Mouse (Mus musculus): Measurements from ENCODE around the gene Arntl2. TPM values are rescaled to one million over a fixed set of nuclear protein-coding genes. Genes with fewer than 3 reads are reported as not detected.
"Not testable (repeated sequence)": the region's sequence is repeated elsewhere in the genome, so short reads cannot be mapped to it uniquely, and the experiment has no call there.

Arntl2 gene
- polyA plus RNA-seq, 1 experiment from 2014 or later = 0.07 TPM

- Histone ChIP-seq H3K4me3 (ENCODE audit: inconsistent target) (no peak overlapping the region), H3K79me2 (ENCODE audit: inconsistent target) (no peaks in the 10 kb centered on the region), H3K36me3 (ENCODE audit: inconsistent target) (no peaks in the 10 kb centered on the region), H3K27ac (no peak overlapping the region)
- 82% methylated on average over 3 of the region's 3 CpGs for WGBS (ENCODE audit: missing documents)
These were observed 51.5 kb downstream of the Arntl2 start for GRCm38 (mm10) chr6:146847402-146847801.

GRCm38 (mm10) chr6:146848281-146848680 lies 52.4 kb downstream of the Arntl2 start:
- 97% methylated on average over 3 of the region's 3 CpGs for WGBS (ENCODE audit: missing documents)

GRCm38 (mm10) chr6:146850050-146850449 lies 54.2 kb downstream of the Arntl2 start, which contains the start of gene Smco2:
Gene Smco2, plus strand, starts transcription at chr6:146850104.
- Histone ChIP-seq H3K79me2 (ENCODE audit: inconsistent target) (no peaks in the 10 kb centered on the region), H3K36me3 (ENCODE audit: inconsistent target) (no peaks in the 10 kb centered on the region), H3K27ac (no peak within 1 kb of the TSS), H3K4me3 (ENCODE audit: inconsistent target) (no peak within 1 kb of the TSS)
- WGBS (ENCODE audit: missing documents) = 96% methylated on average over 4 of the region's 4 CpGs

More at GRCm38 (mm10) chr6:146848281-146848680, 52.4 kb downstream of the Arntl2 start:
- H3K27ac ChIP-seq = no peak overlapping the region
- no peaks in the 10 kb centered on the region for H3K36me3 ChIP-seq (ENCODE audit: inconsistent target)
- no peak overlapping the region for H3K4me3 ChIP-seq (ENCODE audit: inconsistent target)
- H3K79me2 ChIP-seq (ENCODE audit: inconsistent target) = no peaks in the 10 kb centered on the region

GRCm38 (mm10) chr6:146851916-146852315 lies 56.1 kb downstream of the Arntl2 start:
- Histone ChIP-seq H3K36me3 (ENCODE audit: inconsistent target) (no peaks in the 10 kb centered on the region), H3K27ac (no peak overlapping the region), H3K4me3 (ENCODE audit: inconsistent target) (no peak overlapping the region), H3K79me2 (ENCODE audit: inconsistent target) (no peaks in the 10 kb centered on the region)
- 94% methylated on average over 3 of the region's 3 CpGs for WGBS (ENCODE audit: missing documents)

GRCm38 (mm10) chr6:146852739-146853138 lies 56.9 kb downstream of the Arntl2 start:
- Histone ChIP-seq H3K27ac (no peak overlapping the region), H3K79me2 (ENCODE audit: inconsistent target) (no peaks in the 10 kb centered on the region), H3K4me3 (ENCODE audit: inconsistent target) (no peak overlapping the region), H3K36me3 (ENCODE audit: inconsistent target) (no peaks in the 10 kb centered on the region)
- WGBS (ENCODE audit: missing documents) = 84% methylated on average over 4 of the region's 4 CpGs

- H3K4me3 ChIP-seq (ENCODE audit: inconsistent target) = no peak overlapping the region
- H3K79me2 ChIP-seq (ENCODE audit: inconsistent target) = no peaks in the 10 kb centered on the region
- H3K27ac ChIP-seq = no peak overlapping the region
- 91% methylated on average over 9 of the region's 9 CpGs for WGBS (ENCODE audit: missing documents)
- no peaks in the 10 kb centered on the region for H3K36me3 ChIP-seq (ENCODE audit: inconsistent target)
These were observed 59.3 kb downstream of the Arntl2 start for GRCm38 (mm10) chr6:146855185-146855584.

- 97% methylated on average over 2 of the region's 2 CpGs for WGBS (ENCODE audit: missing documents)
These were observed 61.5 kb downstream of the Arntl2 start for GRCm38 (mm10) chr6:146857386-146857785.

GRCm38 (mm10) chr6:146863154-146863553 lies 67.3 kb downstream of the Arntl2 start:
- Histone ChIP-seq H3K36me3 (ENCODE audit: inconsistent target) (no peaks in the 10 kb centered on the region), H3K4me3 (ENCODE audit: inconsistent target) (no peak overlapping the region), H3K79me2 (ENCODE audit: inconsistent target) (no peaks in the 10 kb centered on the region), H3K27ac (no peak overlapping the region)
- 38% methylated on average over 2 of the region's 2 CpGs for WGBS (ENCODE audit: missing documents)

More at GRCm38 (mm10) chr6:146857386-146857785, 61.5 kb downstream of the Arntl2 start:
- no peaks in the 10 kb centered on the region for H3K79me2 ChIP-seq (ENCODE audit: inconsistent target)
- no peak overlapping the region for H3K27ac ChIP-seq
- no peak overlapping the region for H3K4me3 ChIP-seq (ENCODE audit: inconsistent target)
- no peaks in the 10 kb centered on the region for H3K36me3 ChIP-seq (ENCODE audit: inconsistent target)

- not testable (repeated sequence) for H3K79me2 ChIP-seq (ENCODE audit: inconsistent target); H3K4me3 ChIP-seq (ENCODE audit: inconsistent target); H3K36me3 ChIP-seq (ENCODE audit: inconsistent target); H3K27ac ChIP-seq
- 90% methylated on average over 2 of the region's 5 CpGs for WGBS (ENCODE audit: missing documents)
These were observed 68.5 kb downstream of the Arntl2 start for GRCm38 (mm10) chr6:146864370-146864769.

- WGBS (ENCODE audit: missing documents) = 81% methylated on average over 4 of the region's 4 CpGs
- Histone ChIP-seq H3K27ac (no peak overlapping the region), H3K36me3 (ENCODE audit: inconsistent target) (no peaks in the 10 kb centered on the region), H3K4me3 (ENCODE audit: inconsistent target) (no peak overlapping the region), H3K79me2 (ENCODE audit: inconsistent target) (no peaks in the 10 kb centered on the region)
These were observed 69.8 kb downstream of the Arntl2 start for GRCm38 (mm10) chr6:146865701-146866100.

- WGBS (ENCODE audit: missing documents) = 58% methylated on average over 4 of the region's 4 CpGs
- Histone ChIP-seq H3K4me3 (ENCODE audit: inconsistent target) (no peak overlapping the region), H3K36me3 (ENCODE audit: inconsistent target) (no peaks in the 10 kb centered on the region), H3K79me2 (ENCODE audit: inconsistent target) (no peaks in the 10 kb centered on the region), H3K27ac (no peak overlapping the region)
These were observed 76.1 kb downstream of the Arntl2 start for GRCm38 (mm10) chr6:146871975-146872374.

- H3K4me3 ChIP-seq (ENCODE audit: inconsistent target) = no peak overlapping the region
- 95% methylated on average over 6 of the region's 6 CpGs for WGBS (ENCODE audit: missing documents)
- H3K27ac ChIP-seq = no peak overlapping the region
- no peaks in the 10 kb centered on the region for H3K79me2 ChIP-seq (ENCODE audit: inconsistent target)
- no peaks in the 10 kb centered on the region for H3K36me3 ChIP-seq (ENCODE audit: inconsistent target)
These were observed 78.6 kb downstream of the Arntl2 start for GRCm38 (mm10) chr6:146874415-146874814.

GRCm38 (mm10) chr6:146876820-146877219 lies 81.0 kb downstream of the Arntl2 start:
- Histone ChIP-seq H3K36me3 (ENCODE audit: inconsistent target) (no peaks in the 10 kb centered on the region), H3K79me2 (ENCODE audit: inconsistent target) (no peaks in the 10 kb centered on the region), H3K4me3 (ENCODE audit: inconsistent target) (no peak overlapping the region), H3K27ac (no peak overlapping the region)
- 77% methylated on average over 2 of the region's 2 CpGs for WGBS (ENCODE audit: missing documents)

GRCm38 (mm10) chr6:146877425-146878045 lies 81.7 kb downstream of the Arntl2 start:
- Histone ChIP-seq H3K4me3 (ENCODE audit: inconsistent target) (no peak overlapping the region), H3K79me2 (ENCODE audit: inconsistent target) (no peaks in the 10 kb centered on the region), H3K36me3 (ENCODE audit: inconsistent target) (no peaks in the 10 kb centered on the region), H3K27ac (no peak overlapping the region)
- WGBS (ENCODE audit: missing documents) = 91% methylated on average over 12 of the region's 12 CpGs

- H3K79me2 ChIP-seq (ENCODE audit: inconsistent target) = no peaks in the 10 kb centered on the region
- no peak overlapping the region for H3K27ac ChIP-seq
- no peak overlapping the region for H3K4me3 ChIP-seq (ENCODE audit: inconsistent target)
- WGBS (ENCODE audit: missing documents) = 75% methylated on average over 10 of the region's 10 CpGs
- H3K36me3 ChIP-seq (ENCODE audit: inconsistent target) = no peaks in the 10 kb centered on the region
These were observed 83.1 kb downstream of the Arntl2 start for GRCm38 (mm10) chr6:146878926-146879325.

- Histone ChIP-seq H3K36me3 (ENCODE audit: inconsistent target) (no peaks in the 10 kb centered on the region), H3K79me2 (ENCODE audit: inconsistent target) (no peaks in the 10 kb centered on the region), H3K4me3 (ENCODE audit: inconsistent target) (no peak overlapping the region), H3K27ac (no peak overlapping the region)
- WGBS (ENCODE audit: missing documents) = 97% methylated on average over 9 of the region's 9 CpGs
These were observed 84.0 kb downstream of the Arntl2 start for GRCm38 (mm10) chr6:146879856-146880255.

All from macrophage (primary cell).